Mouse (Mus musculus): Measurements from ENCODE around the gene Hes5.

DNA sequence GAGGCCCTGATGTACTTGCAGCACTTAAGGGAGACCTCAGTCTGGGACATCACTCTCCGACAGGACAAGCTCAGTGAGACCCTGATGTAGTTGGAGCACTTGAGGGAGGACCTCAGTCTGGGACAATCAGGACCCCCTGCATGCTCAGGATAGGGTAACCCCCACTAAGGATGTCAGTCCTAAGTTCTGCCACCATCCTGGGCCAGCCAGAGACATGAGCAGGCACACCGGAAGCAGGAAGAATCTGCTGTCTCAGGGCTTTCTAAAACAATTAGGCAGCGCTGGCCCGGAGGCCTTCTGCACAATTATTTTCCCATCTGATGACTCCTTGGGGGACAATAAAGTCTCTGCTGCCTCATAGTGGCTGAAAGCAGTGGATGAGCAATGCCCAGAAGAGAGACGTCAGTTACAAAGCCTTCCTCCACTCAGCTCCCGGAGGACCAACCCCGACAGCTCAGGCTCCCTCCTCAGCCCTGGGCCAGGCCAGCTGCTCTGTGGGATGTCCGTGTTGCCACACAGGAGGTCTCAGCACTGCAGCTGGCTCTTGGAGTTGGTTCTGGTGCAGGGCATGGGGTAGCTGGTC is 35.9 kb downstream of the Hes5 start:
- no peak for TF ChIP-seq CTCF (conservative IDR thresholded peaks at IDR 0.05; ENCODE audit: low read length)
- no peak for TF ChIP-seq POU5F1 (IDR thresholded peaks at IDR 0.05; ENCODE audit: borderline replicate concordance, low read length)
- no peak for TF ChIP-seq NANOG (IDR thresholded peaks at IDR 0.05; ENCODE audit: borderline replicate concordance, low read length)
